Mouse (Mus musculus) left cerebral cortex, adult 9 months (tissue): ENCODE data around the gene Mrpl11.
"Not testable (repeated sequence)": the region's sequence is repeated elsewhere in the genome, so short reads cannot be mapped to it uniquely, and the experiment has no call there.

Source experiments
- DNase-seq, 2 experiments: peaks; one replicate each; pipeline ENCODE4 v3.0.0; 2022; ENCODE audit warnings: low spot score in 2 of 2

The Mrpl11 gene

GRCm38 (mm10) chr19:4961928-4962601 is at the start of gene Mrpl11:
Gene Mrpl11, plus strand, starts transcription at chr19:4962147.
- DNase-seq = peak; percentile 82 to 96

- no peak for DNase-seq
These were observed 45.9 kb upstream of the Mrpl11 start for GRCm38 (mm10) chr19:4915924-4916603.

- no peak for DNase-seq
These were observed 45.1 kb upstream of the Mrpl11 start for GRCm38 (mm10) chr19:4916827-4917226.

DNA sequence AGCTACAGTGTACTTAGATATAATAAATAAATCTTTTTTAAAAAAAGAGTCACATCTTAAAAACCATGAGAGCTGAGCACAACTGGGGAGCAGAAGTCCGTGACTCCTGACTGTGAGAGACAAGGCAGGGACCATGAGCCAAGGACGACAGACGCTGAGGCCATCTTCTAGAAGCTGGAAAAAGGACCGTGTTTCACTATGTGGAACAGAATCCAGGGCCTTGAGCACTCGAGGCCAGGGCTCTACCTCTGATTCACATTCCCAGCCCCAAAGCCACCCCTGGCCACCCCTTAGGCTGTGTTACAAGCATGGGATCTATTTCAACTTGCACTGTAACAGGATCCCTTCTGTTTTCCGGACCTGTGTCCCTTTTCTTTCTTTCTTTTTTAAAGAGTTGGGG is 42.3 kb upstream of the Mrpl11 start:
- no peak for DNase-seq

GRCm38 (mm10) chr19:4925121-4925860 is 36.7 kb upstream of the Mrpl11 start:
- no peak for DNase-seq

- peak; percentile 92 to 98 for DNase-seq
These were observed 33.9 kb upstream of the Mrpl11 start, which contains the start of gene Dpp3 for GRCm38 (mm10) chr19:4927904-4928531. Gene Dpp3, minus strand, starts transcription at chr19:4928287.

- DNase-seq = no peak
These were observed 33.2 kb upstream of the Mrpl11 start for GRCm38 (mm10) chr19:4928781-4929180.

- DNase-seq = no peak
These were observed 25.1 kb upstream of the Mrpl11 start for GRCm38 (mm10) chr19:4936896-4937295.

- no peak for DNase-seq
These were observed 24.3 kb upstream of the Mrpl11 start for GRCm38 (mm10) chr19:4937444-4938310.

GRCm38 (mm10) chr19:4942551-4943252 is 19.2 kb upstream of the Mrpl11 start, which contains the start of gene Peli3:
Gene Peli3, minus strand, starts transcription at chr19:4943127.
- DNase-seq = peak; percentile 42 to 67

DNA sequence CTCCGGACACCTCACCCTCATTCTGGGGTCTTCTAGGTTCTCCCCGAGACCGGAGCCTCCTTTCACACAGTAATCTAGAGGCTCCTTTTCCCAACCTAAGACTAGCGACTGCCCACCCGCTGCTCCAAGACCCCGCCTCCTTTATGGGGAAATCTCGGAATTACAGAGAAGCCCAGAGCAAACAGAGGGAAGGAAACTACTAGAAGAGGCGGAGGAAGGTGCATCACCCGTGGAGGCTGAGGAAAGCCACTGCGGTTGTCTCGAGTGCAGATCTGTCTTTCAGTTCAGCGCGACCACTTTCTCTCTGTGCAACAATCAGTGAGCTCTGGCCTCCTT is 18.7 kb upstream of the Mrpl11 start:
- peak in 1 of 2 experiments; percentile 30 for DNase-seq

DNA sequence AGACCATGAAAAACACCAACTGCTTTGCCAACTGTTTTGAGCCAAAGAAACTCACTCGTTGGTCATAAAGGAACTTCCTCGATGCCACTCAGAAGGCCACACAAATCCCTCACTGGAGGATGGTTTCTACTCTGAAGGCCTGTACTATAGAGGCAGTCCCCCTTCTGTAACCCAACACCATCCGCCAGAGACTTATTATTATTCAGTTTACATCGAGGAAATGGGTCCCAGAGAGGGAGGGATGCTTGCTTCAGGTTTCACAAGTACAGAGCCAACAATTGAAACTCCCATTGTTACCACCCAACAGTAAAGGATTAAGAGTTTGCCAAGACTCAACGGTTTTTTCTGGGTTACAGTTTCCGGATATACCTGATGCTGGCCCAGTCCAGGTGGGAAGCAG is 16.4 kb upstream of the Mrpl11 start:
- no peak for DNase-seq

- not testable (repeated sequence) for DNase-seq
These were observed 13.3 kb upstream of the Mrpl11 start for GRCm38 (mm10) chr19:4948641-4949040.

- no peak for DNase-seq
These were observed 6.3 kb downstream of the Mrpl11 start for GRCm38 (mm10) chr19:4968236-4968635.

GRCm38 (mm10) chr19:4981767-4982166 is 19.8 kb downstream of the Mrpl11 start:
- DNase-seq = peak in 1 of 2 experiments; percentile 82

DNA sequence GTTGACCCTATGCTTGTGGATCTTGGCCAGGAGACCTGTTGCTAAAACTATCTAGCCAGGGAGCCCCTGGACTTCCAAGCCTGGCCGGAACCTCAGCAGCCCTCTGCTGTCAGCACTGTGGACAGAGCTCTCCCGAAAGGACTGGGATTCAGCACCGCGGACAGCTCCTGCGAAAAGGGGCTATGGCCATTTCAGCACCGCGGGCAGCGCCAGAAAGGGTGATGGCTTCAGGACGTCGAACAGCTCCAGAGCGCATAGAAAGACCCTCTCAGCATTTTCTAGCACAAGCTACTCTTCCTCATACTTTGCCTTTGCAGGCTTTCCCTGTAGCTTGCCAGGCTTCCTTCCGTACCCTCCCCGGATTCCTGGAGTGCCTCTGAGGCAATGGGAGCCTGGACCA is 27.1 kb downstream of the Mrpl11 start:
- DNase-seq = peak in 1 of 2 experiments; percentile 70

DNA sequence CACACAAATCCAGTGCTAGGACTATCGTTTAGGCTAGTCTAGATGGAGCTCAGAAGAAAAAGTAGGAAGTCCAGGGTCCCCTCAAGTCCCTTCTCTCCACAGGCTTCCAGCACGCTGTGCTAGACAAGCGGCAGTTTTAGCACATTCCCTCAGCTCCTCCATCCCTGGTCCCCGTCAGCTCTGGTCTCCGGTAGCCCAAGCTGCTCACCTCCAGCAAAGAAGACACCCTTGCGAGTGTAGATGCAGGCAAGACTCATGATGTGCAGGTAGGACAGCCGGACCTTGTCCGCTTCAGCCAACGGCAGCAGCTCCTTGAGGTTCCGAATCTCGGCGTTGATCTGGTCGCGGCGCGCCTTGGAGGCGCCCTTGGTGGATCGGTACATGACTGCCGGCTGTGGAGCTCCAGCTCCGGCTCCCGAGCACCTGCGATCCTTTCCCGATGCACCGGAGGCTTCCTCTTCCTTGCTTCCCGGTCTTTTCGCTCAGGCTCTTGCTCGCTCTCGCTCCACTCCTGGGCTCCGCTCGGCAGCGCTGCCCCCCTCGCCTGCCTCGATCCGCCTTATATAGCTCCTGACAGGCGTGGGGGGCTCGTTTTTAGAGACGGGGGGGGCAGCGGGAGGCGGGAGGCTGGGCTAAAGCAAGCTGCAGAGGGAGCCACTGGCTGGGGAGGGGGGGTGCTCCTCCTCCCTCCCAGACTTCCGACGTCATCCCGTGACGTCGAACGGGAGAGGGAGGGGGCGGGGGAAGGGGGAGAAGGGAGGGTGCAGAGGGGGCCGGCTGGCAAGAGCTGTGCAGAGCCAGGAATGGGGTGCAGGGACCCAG is 27.7 kb downstream of the Mrpl11 start:
- peak in 1 of 2 experiments; percentile 81 for DNase-seq

DNA sequence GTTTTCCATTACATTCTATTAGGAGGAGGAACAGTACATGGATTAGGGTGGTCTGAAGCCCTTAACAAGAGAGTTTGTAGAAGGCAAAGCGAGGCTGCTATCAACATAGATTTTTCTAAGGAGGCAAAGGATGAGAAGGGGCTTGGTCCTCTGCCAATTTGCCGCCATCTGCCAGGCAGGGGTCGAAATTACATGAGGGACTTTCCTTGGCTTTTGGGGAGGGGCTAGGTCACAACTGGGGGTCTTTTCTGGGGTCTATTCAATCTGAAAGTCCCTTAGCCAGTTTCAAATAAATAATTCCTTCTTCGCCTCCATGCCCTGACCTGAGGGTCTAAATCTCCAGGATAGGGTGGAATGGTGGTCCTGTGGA is 28.3 kb downstream of the Mrpl11 start, which contains the start of gene Npas4:
Gene Npas4 (minus strand): TSS at position 61 of the 370 bp plus-strand sequence.
- DNase-seq = no peak

GRCm38 (mm10) chr19:4990716-4991115 is 28.8 kb downstream of the Mrpl11 start:
- DNase-seq = no peak

- DNase-seq = no peak
These were observed 30.4 kb downstream of the Mrpl11 start for GRCm38 (mm10) chr19:4992371-4992770.
